Mouse (Mus musculus) liver, adult 2 months (tissue): Measurements from ENCODE around the gene I830077J02Rik. TPM values are rescaled to one million over a fixed set of nuclear protein-coding genes. Genes with fewer than 3 reads are reported as not detected.

ENCODE experiments used
- DNase-seq: peaks from one replicate; pipeline ENCODE4 v3.0.0-alpha.2; 2011; ENCODE audit warnings: low read depth, low spot score; ENCODE audit errors: extremely low read depth
- H3K27ac ChIP-seq: fragments of 200-500 bp; replicated peaks from 2 replicates; pipeline ENCODE4 v1.5.1; 2012; ENCODE audit warnings: low read depth, mild to moderate bottlenecking, control low read depth, inconsistent platforms, low read length; ENCODE audit not compliant: insufficient read depth
- H3K27me3 ChIP-seq: fragments of 200-500 bp; 2 replicates; pipeline ENCODE4 v1.6.1; 2012; ENCODE audit warnings: mild to moderate bottlenecking, moderate library complexity, low read length, inconsistent platforms; ENCODE audit not compliant: control insufficient read depth, insufficient read depth
- H3K36me3 ChIP-seq: fragments of 200-500 bp; 2 replicates; pipeline ENCODE4 v1.6.1; 2012; ENCODE audit warnings: low read length, inconsistent platforms; ENCODE audit not compliant: control insufficient read depth, insufficient read depth
- H3K4me1 ChIP-seq: fragments of 200-500 bp; 2 replicates; pipeline ENCODE4 v1.6.1; 2011; ENCODE audit warnings: low read length; ENCODE audit not compliant: control insufficient read depth, insufficient read depth
- H3K4me3 ChIP-seq: fragments of 200-500 bp; 2 replicates; pipeline ENCODE4 v1.5.1; 2011; ENCODE audit warnings: low read depth, mild to moderate bottlenecking, control low read depth, low read length, moderate library complexity; ENCODE audit not compliant: insufficient read depth
- H3K79me2 ChIP-seq: fragments of 200-500 bp; 2 replicates; pipeline ENCODE4 v1.6.1; 2012; ENCODE audit warnings: inconsistent platforms, mild to moderate bottlenecking, low read length, moderate library complexity; ENCODE audit not compliant: control insufficient read depth, insufficient read depth
- H3K9ac ChIP-seq: fragments of 200-500 bp; 2 replicates; pipeline ENCODE4 v1.6.1; 2012; ENCODE audit warnings: low read depth, mild to moderate bottlenecking, control low read depth, inconsistent platforms, low read length
- CTCF ChIP-seq: fragments of 200-500 bp; IDR thresholded peaks from 2 replicates; pipeline ENCODE4 v1.5.1; 2011; ENCODE audit warnings: low read depth, low read length, control low read depth
- POLR2A ChIP-seq: fragments of 200-500 bp; IDR thresholded peaks from 2 replicates; pipeline ENCODE4 v1.6.1; 2011; ENCODE audit warnings: low read length, control low read depth; ENCODE audit not compliant: insufficient read depth; ENCODE audit errors: extremely low read depth
- WGBS: fragments of 180-500 bp; shearing (Covaris S2); methylation state at CpG from one replicate; pipeline ENCODE4 v1.1.7; 2018; 5-methylcytosine and 5-hydroxymethylcytosine counted together
- polyA plus RNA-seq: library from polyadenylated mRNA; depleted of rRNA; stranded (reverse); fragments of >200 nt; gene quantifications from 2 replicates; pipeline ENCODE4 v1.2.3, GENCODE M21; 2012
- total RNA-seq: library from RNA; depleted of rRNA; stranded (reverse); fragments of >200 nt; gene quantifications from 2 replicates; pipeline ENCODE4 v1.2.3, GENCODE M21; 2014

The I830077J02Rik gene
- total and polyA plus RNA-seq, 2 experiments: 0.39 to 0.55 TPM

GRCm38 (mm10) chr3:105907956-105908655, 24.4 kb downstream of the I830077J02Rik start:
- DNase-seq: no peak
- no peaks in the 10 kb centered on the region for H3K79me2 ChIP-seq
- no peaks in the 10 kb centered on the region for H3K27me3 ChIP-seq
- no peak overlapping the region for H3K4me3 ChIP-seq
- no peaks in the 10 kb centered on the region for H3K4me1 ChIP-seq
- TF ChIP-seq POLR2A: no peak
- no peak for TF ChIP-seq CTCF
- WGBS: 39% methylated on average over 9 of the region's 9 CpGs
- H3K27ac ChIP-seq: no peak overlapping the region
- no peak overlapping the region for H3K9ac ChIP-seq
- no peaks in the 10 kb centered on the region for H3K36me3 ChIP-seq

GRCm38 (mm10) chr3:105904721-105905120, 27.7 kb downstream of the I830077J02Rik start:
- TF ChIP-seq POLR2A (no peak), CTCF (no peak)
- Histone ChIP-seq H3K27me3 (no peaks in the 10 kb centered on the region), H3K79me2 (no peaks in the 10 kb centered on the region), H3K27ac (no peak overlapping the region), H3K9ac (no peak overlapping the region), H3K4me1 (no peaks in the 10 kb centered on the region), H3K36me3 (no peaks in the 10 kb centered on the region), H3K4me3 (no peak overlapping the region)
- whole genome bisulfite sequencing: 93% methylated on average over 9 of the region's 9 CpGs
- DNase-seq: no peak

- TF ChIP-seq CTCF: no peak
- TF ChIP-seq POLR2A: no peak
- Histone ChIP-seq H3K9ac (no peak overlapping the region), H3K36me3 (no peaks in the 10 kb centered on the region), H3K4me3 (no peak overlapping the region), H3K4me1 (no peaks in the 10 kb centered on the region; the same call in 1 of the 2 replicates), H3K79me2 (no peaks in the 10 kb centered on the region), H3K27ac (no peak overlapping the region), H3K27me3 (no peaks in the 10 kb centered on the region)
- 48% methylated on average over 4 of the region's 4 CpGs for WGBS
- no peak for DNase-seq
Measured at GRCm38 (mm10) chr3:105904213-105904612, 28.3 kb downstream of the I830077J02Rik start.

GRCm38 (mm10) chr3:105901468-105901867, 31.0 kb downstream of the I830077J02Rik start:
- TF ChIP-seq POLR2A (no peak), CTCF (no peak)
- 68% methylated on average over 4 of the region's 4 CpGs for WGBS

GRCm38 (mm10) chr3:105900716-105901115, 31.7 kb downstream of the I830077J02Rik start:
- Histone ChIP-seq H3K27me3 (no peaks in the 10 kb centered on the region), H3K27ac (no peak overlapping the region), H3K9ac (no peak overlapping the region), H3K36me3 (no peaks in the 10 kb centered on the region), H3K79me2 (no peaks in the 10 kb centered on the region), H3K4me3 (no peak overlapping the region), H3K4me1 (no peaks in the 10 kb centered on the region; the same call in 1 of the 2 replicates)
- no peak for TF ChIP-seq CTCF
- no peak for TF ChIP-seq POLR2A
- 79% methylated on average over 3 of the region's 3 CpGs for WGBS
- DNase-seq: no peak

More at GRCm38 (mm10) chr3:105901468-105901867, 31.0 kb downstream of the I830077J02Rik start:
- H3K27me3 ChIP-seq: no peaks in the 10 kb centered on the region
- no peaks in the 10 kb centered on the region; the same call in 1 of the 2 replicates for H3K4me1 ChIP-seq
- no peaks in the 10 kb centered on the region for H3K36me3 ChIP-seq
- no peak overlapping the region for H3K4me3 ChIP-seq
- no peaks in the 10 kb centered on the region for H3K79me2 ChIP-seq
- H3K27ac ChIP-seq: no peak overlapping the region
- no peak overlapping the region for H3K9ac ChIP-seq
- DNase-seq: no peak

- H3K27ac ChIP-seq: no peak overlapping the region
Measured at GRCm38 (mm10) chr3:105900266-105900665, 32.2 kb downstream of the I830077J02Rik start.

More at GRCm38 (mm10) chr3:105900266-105900665, 32.2 kb downstream of the I830077J02Rik start:
- Histone ChIP-seq H3K4me3 (no peak overlapping the region), H3K9ac (no peak overlapping the region), H3K4me1 (no peaks in the 10 kb centered on the region; the same call in 1 of the 2 replicates), H3K36me3 (no peaks in the 10 kb centered on the region), H3K27me3 (no peaks in the 10 kb centered on the region), H3K79me2 (no peaks in the 10 kb centered on the region)
- DNase-seq: no peak
- TF ChIP-seq POLR2A: no peak
- no peak for TF ChIP-seq CTCF
- WGBS: 73% methylated on average over 6 of the region's 6 CpGs
